Mouse (Mus musculus) A20 (cell line): ENCODE data around the gene Emg1.
"Not testable (repeated sequence)": the region's sequence is repeated elsewhere in the genome, so short reads cannot be mapped to it uniquely, and the experiment has no call there.

ENCODE experiments used
- DNase-seq: peaks from one replicate; pipeline ENCODE4 v3.0.0-alpha.2; 2011; ENCODE audit warnings: low read depth, low spot score

Emg1 gene

GRCm38 (mm10) chr6:124683591-124684417 is 28.2 kb downstream of the Emg1 start:
- DNase-seq, result peak; percentile 75

DNA sequence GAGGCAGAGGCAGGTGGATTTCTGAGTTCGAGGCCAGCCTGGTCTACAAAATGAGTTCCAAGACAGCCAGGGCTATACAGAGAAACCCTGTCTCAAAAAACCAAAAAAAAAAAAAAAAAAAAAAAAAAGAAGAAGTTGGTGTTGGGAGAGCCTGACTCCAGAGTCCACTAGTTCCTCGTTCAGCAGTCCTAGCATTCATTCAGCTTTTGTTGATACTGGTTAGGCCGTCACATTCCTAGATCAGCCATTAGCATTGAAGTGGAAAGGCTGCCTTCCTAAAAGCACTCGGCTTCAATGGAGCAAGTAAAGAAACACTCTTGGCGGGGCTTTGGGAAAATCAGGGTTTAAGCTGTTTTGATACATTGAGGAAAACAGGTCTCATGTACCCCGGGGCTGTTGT is 29.7 kb downstream of the Emg1 start:
- DNase-seq, result not testable (repeated sequence)

DNA sequence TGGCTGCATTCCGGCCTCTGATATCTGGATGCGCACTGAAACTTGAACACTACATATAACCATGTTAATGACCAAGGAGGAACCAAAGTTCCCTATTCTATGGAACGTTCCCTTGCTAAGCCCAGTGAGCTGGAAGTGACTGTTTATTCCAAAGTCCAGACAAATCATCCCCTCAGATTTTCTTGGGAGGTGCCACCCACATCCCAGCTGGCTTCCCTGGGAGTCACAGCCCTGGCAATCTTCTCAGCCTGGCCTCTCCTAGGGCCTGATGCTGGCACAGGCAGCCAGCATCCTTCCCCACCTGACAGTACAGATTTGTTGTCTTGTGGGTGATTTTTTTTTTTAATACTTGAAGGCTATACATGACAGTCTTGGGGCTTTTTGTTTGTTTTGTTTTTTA is 32.5 kb downstream of the Emg1 start:
- no peak for DNase-seq

- DNase-seq, result no peak
Measured at GRCm38 (mm10) chr6:124678769-124679168, 33.2 kb downstream of the Emg1 start.

GRCm38 (mm10) chr6:124676171-124676570 is 35.8 kb downstream of the Emg1 start:
- DNase-seq, result no peak

DNA sequence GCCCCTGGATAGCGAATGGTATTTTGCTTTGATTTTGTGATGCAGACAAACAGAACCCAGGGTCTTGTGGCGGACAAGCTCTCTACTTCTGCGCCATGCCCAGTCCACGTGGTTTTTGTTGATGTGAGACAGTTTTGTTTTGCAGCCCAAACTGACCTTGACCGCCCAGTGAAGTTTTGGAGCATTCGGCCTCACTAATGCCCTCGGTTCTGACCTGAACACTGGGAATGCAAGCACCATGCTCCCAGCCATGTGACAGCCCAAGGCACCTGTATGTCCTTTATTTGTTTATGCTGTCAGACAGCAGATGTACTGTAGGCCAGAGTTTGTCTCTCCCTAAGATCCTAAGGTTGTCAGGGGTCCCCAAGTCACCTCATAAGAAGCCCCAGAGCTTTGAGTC is 37.4 kb downstream of the Emg1 start:
- DNase-seq, result no peak

DNA sequence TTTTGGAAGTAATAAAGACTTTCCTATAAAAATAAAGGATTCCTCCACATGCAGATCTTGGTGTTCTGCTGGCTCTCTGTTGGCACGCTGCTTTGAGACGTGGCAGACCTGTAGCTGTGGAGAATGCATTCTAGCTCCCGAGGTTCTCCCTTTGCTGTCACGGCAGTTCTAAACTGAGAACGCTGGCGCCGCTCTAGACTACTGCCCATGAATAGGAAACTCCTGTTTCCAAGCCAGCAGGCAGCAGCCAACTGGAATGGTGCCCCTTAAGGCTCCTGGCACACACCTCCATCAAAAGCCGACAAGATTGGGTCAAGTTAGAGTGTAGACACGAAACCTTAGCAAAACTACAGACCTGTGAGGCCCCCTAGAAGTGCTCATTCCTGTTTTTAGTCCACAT is 38.4 kb downstream of the Emg1 start:
- DNase-seq, result no peak

DNA sequence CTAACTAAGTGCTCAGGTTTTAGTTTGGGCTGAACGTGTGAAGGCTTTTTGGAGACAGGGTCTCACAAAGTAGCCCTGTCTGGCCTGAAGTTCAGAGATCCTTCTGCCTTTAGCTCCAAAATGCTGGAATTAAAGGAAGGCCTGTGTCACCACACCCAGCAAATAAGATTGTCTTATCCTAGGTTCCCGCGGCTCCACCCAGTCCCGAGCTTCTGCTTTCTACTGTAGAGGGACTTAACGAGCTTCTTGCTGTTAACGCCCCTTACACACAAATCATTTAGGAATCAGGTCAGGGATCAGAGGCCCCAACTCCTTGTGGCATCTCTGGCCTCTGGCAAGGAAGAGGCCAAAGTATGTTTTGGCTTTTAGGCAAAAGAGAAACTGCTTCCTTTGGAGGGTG is 39.9 kb downstream of the Emg1 start:
- no peak for DNase-seq

GRCm38 (mm10) chr6:124670281-124670900 is 41.6 kb downstream of the Emg1 start:
- no peak for DNase-seq

DNA sequence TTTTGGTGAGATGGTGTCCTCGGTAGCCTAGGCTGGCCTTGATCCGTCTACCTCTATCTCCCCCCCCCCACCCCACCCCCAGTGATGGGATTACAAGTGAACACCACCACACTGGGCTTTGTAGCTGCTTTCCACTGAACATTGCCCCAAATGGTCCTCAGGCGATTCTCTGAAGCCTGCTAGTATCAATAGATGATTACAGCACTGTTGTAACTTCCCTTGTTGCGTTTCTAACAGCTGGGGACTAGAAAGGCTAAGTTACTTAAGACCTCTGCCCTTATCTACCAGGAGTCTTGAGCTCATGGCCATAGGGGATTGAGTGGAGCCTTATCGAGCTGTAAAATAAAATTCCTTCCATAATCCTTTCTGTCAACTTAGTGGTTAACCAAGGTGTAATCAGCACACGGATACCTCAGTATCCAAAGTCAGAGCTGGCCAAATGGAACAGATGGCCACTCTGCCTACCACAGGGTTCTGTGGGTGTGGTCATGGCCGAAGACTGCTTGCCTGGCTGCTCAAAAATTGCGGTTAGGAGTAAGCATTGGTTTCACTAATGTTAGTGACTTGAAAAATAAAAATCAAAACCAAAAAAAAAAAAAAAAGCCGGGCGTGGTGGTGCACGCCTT is 42.6 kb downstream of the Emg1 start:
- DNase-seq, result no peak

DNA sequence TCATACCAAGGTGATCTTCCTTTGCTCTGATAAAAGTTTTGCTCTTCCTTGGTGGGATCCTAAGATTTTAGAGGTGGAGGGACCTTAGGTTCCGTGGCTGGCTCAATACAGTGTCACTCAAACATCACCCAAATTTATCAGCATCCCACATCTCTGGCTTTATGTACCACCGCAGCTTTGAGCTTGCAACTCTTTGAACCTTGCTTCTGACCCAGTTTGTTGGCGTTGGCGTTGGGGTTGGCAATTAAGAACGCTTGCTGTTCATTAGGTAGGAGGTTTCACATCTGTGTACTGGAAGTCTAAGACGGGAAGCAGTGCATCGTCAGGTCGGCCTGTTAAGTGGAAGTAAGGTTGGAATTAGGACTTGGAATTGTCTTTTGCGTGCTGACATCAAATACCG is 47.0 kb downstream of the Emg1 start:
- DNase-seq, result no peak

- DNase-seq, result no peak
Measured at GRCm38 (mm10) chr6:124664256-124664655, 47.7 kb downstream of the Emg1 start.

- DNase-seq, result no peak
Measured at GRCm38 (mm10) chr6:124663424-124663795, 48.6 kb downstream of the Emg1 start.

DNA sequence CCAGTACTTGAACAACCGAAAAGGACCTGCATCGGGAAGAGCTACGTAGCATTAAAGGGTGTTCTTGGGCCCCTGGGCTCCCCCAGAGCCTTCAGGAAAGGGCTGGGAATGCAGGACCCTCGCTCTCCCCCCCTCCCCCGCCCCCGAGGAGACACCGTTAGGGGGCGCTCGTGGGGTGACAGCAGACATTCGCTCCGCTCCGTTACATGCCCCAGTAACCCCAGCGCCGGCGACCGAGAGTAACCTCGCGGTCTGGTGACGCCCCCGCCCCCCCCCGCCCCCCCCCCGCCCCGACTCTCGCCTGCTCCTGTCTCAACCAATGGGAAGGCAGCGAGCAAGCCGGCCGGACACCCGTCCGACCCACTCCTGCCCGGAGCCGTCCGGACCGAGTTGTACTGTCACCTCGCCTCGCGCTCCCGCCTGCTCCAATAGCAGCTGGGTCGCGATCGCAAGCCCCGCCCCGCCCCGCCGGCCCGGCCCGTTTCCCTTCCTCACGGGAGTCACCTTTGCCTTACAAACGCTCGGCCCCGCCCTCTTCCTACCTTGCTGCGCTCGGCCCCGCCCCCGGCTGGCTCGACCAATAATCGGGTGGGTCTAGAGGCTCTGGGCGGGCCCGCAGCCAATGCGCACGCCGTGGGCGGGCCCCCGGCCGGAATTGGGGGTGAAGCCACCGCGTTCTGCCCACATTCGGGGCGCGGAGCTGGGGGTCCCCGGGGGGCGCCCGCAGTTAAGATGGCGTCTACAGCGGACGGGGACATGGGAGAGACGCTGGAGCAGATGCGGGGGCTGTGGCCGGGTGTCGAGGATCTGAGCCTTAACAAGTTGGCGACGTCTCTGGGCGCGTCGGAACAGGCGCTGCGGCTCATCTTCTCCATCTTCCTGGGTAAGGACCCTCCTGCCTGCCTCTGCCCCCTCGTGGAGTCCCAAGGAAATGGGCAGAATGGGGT is 49.2 kb downstream of the Emg1 start, which contains the start of gene Lpcat3:
Lpcat3 (plus strand) TSS at position 551 of the 947 bp plus-strand sequence.
- DNase-seq, result peak; percentile 100

DNA sequence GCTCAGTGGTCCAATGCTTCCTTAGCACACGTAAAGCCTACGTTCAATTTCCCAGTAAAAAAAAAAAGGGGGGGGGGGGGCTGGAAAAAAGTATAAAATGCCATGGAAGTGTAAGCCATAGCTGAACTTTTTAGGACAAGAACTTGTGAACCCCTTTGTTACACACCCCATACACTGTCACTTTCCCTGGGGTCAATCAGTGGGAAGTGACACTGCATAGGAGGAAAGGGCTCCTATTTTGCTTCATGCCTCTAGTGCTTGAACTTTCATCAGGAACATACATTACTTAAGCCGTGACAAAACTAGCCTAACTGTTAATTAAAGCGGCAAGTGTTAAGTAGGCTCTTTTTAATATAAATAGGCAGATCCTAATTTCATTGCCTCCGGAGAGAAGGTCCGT is 50.0 kb downstream of the Emg1 start:
- DNase-seq, result no peak

- peak; percentile 77 for DNase-seq
Measured at GRCm38 (mm10) chr6:124661156-124661806, 50.7 kb downstream of the Emg1 start.

GRCm38 (mm10) chr6:124658067-124658466 is 53.9 kb downstream of the Emg1 start:
- no peak for DNase-seq

DNA sequence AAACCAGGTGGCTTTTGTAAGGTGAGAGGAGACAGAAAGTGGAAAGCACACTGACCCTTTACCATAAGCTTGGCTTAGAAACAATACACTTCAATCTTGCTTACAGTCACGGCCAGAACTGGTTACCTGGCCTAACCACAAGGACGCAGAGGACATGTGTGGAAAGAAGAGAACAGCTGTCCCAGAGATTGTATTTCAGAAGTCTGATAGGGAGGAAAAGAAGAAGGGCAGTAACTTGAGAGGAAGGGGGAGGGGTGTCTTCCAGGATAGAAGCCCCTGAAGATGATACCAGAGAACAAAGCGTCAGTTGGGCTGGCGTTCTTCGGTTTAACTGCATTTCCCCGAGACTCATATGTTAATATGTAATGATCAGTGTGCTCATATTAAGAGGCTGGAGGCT is 56.1 kb downstream of the Emg1 start:
- DNase-seq, result no peak
